Mouse (Mus musculus): Measurements from ENCODE around the gene Ccdc88a. TPM values are rescaled to one million over a fixed set of nuclear protein-coding genes. Genes with fewer than 3 reads are reported as not detected.

Ccdc88a gene
- total RNA-seq, 2 experiments from 2014 or later = 54.0 to 69.9 TPM

DNA sequence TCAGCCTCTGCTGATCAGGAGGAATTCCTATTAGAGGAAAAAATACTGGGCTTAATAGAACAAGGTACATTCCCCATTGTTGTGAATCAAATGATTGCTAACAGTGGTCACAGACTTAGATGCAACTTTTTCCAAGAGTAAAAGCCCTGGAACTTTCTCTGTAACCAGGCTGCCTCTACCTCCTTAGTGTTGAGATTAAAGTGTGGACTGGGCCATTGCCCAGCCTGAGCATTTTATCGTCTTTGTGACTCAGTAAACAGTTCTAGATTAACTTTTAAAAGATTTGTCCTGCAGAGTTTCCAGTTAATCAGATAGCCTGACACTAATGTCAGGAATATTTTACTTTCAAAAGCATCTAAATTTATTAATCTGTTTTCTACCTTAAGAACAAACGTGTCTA lies 173.3 kb downstream of the Ccdc88a start:
- no peak for DNase-seq (ENCODE audit: low spot score in 2 of 2)
- intact Hi-C loops (cut with DNase I) = loop anchor here (1.0 to 5.0 kb wide), 2 partner anchors 147 to 166 kb away; no protein-coding TSS in a partner anchor

- DNase-seq (ENCODE audit: low spot score in 2 of 2) = no peak
Observed at GRCm38 (mm10) chr11:29547249-29547751, 173.8 kb downstream of the Ccdc88a start.

DNA sequence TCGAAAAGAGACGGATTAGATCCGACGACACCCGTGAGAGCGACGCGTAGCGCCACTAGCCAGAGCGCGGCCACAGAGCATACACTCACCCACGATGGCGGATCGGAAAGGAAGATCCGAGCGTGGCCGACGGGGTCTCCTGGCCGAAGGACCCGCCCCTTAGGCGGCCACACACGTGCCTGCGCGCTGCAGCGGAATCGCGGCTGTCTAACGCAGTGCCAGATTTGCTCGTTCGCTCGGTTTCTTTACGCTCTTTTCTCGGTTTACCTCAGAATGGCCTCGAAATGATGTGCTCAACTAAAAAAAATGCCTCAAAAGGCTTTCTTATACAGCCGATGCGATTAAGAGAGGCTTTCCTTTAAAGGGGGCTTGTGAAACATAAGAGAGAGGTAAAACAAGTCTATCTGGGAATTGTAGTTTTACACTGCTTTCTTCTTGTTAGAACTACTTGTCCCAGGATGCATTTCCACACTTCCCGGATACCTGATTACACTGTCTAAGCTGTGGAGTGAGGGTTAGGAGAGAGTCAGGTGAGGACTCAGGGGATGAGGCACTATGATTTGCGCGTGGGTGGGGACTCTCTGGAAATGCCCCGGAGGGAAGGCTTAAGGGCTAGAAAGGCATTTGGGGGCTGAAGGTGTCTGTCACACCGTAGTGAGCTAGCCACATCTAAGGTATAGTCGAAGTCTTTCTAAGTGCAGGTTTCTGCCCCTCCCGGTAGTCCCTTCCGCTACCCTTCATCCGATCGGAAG lies 174.5 kb downstream of the Ccdc88a start, which contains the start of the genes Clhc1 and Rps27a:
Gene Clhc1, plus strand, starts transcription at position 199 of the 752 bp plus-strand sequence.
Gene Rps27a, minus strand, starts transcription at position 358 of the 752 bp plus-strand sequence.
- peak; percentile 94 to 95 for DNase-seq (ENCODE audit: low spot score in 2 of 2)
- intact Hi-C loops (cut with DNase I) = loop anchor here (1.0 to 5.0 kb wide), 2 partner anchors 145 to 164 kb away; no protein-coding TSS in a partner anchor

More at GRCm38 (mm10) chr11:29547249-29547751, 173.8 kb downstream of the Ccdc88a start:
- intact Hi-C loops (cut with DNase I) = loop anchor here (1.0 to 5.0 kb wide), 2 partner anchors 146 to 165 kb away; no protein-coding TSS in a partner anchor

DNA sequence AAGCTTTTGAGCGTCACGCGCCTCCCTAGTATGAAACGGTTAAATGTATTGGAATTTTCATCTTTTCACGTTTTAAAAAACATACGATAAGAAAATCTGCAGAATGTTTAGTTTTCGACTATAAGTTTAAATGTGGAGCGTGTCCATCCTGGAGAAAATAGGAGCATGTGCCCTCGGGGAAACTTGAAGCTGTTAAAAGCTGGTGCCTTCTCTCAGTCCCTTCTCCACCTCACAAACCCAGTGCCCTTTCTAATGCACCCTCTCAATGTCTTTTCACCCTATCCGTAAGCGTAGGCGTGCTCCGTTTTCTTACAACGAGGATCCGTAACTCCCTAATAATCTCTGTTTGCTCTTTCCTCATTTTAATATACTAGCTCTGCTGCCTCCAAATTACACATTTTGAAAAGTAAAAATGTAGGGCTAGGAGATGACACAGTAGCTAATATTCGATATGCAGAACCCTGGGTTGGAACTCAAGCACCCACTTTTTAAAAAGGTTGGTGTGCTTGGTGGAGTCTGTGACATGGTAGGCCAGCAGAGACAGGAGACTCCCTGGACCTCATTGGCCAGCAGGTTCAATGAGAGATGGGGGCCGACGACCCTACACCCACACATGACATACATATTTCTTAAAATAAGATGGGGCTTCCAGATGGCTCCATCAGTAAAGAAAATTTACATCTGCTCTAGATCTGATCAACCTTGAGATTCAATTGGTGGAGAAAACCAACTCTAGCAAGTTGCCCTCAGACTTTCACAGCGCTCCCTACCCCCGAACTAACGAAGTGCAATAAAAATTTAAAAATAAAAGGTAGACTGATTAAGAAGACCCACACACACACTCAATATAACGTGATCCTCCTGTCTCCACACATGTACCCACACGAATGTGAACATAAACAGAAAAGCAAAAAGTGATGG lies 175.3 kb downstream of the Ccdc88a start:
- intact Hi-C loops (cut with DNase I) = loop anchor here (5.0 kb wide), 1 partner anchor 164 kb away; no protein-coding TSS in a partner anchor
- DNase-seq (ENCODE audit: low spot score in 2 of 2) = peak in 1 of 2 experiments; percentile 10

DNA sequence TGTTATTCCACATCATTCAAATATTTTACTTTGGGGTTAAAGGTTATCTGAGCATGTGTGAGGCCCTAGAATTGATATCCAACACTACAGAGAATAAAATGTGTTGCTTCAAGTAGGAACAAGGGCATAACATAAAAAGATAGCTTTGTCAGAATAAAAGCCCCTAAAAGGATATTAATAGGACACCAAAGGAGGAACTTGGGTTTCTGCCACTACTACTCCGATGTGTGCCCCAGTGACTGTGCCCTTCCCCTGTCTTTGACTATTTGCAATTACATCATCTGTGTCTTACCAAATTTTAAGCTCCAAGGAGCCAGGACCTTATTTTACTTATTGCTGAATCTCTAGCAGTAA lies 175.9 kb downstream of the Ccdc88a start:
- intact Hi-C loops (cut with DNase I) = loop anchor here (5.0 kb wide), 1 partner anchor 163 kb away; no protein-coding TSS in a partner anchor
- no peak for DNase-seq (ENCODE audit: low spot score in 2 of 2)

Other genes starting within 250 kb of the Ccdc88a start
- gene Pnpt1, start 242.9 kb upstream of the Ccdc88a start, total RNA-seq (2021) = 10 to 100 TPM; 20.7 to 22.3 TPM
- gene Ppp4r3b, start 200.8 kb upstream of the Ccdc88a start, total RNA-seq (2021) = 10 to 100 TPM; 46.2 to 51.6 TPM
- 100 to 1,000 TPM; 118 to 126 TPM for gene Cfap36, start 126.2 kb upstream of the Ccdc88a start, total RNA-seq (2021)
- gene Prorsd1, start 141.4 kb downstream of the Ccdc88a start, total RNA-seq (2021) = 1 to 10 TPM; 3.7 to 4.7 TPM
- 10 to 100 TPM; 32.8 to 37.4 TPM for gene Mtif2, start 152.8 kb downstream of the Ccdc88a start, total RNA-seq (2021)
- gene Clhc1, start 174.3 kb downstream of the Ccdc88a start, total RNA-seq (2021) = under 1 TPM; 0.15 to 0.95 TPM
- gene Rps27a, start 174.5 kb downstream of the Ccdc88a start, total RNA-seq (2021) = 100 to 1,000 TPM; 398 to 474 TPM

All from left cerebral cortex, postnatal 36 days (tissue).